Mouse (Mus musculus) gastrocnemius, adult 2 months (tissue): ENCODE data around the gene Ykt6. TPM values are rescaled to one million over a fixed set of nuclear protein-coding genes. Genes with fewer than 3 reads are reported as not detected.
A peak's percentile ranks its signal among the peaks of the same experiment; 100 is the strongest.
"Not testable (repeated sequence)": the region's sequence is repeated elsewhere in the genome, so short reads cannot be mapped to it uniquely, and the experiment has no call there.

Experiments used
- DNase-seq: peaks from one replicate; pipeline ENCODE4 v3.0.0; 2022
- H3K27ac ChIP-seq: fragments of 200-600 bp; 2 replicates; pipeline ENCODE4 v1.8.1; 2022; ENCODE audit warnings: mild to moderate bottlenecking
- H3K4me3 ChIP-seq: fragments of 200-600 bp; 2 replicates; pipeline ENCODE4 v1.8.1; 2022; ENCODE audit warnings: mild to moderate bottlenecking, moderate library complexity
- CTCF ChIP-seq: fragments of 200-600 bp; IDR thresholded peaks from 2 replicates; pipeline ENCODE4 v1.8.1; 2022; ENCODE audit warnings: antibody characterized with exemption, mild to moderate bottlenecking, moderate library complexity
- intact Hi-C: fragments of 180-260 bp; cut with DNase I; formaldehyde crosslinking; loops from one replicate; pipeline ENCODE4 v1.15.1; 2025
- total RNA-seq, 2 experiments: library from RNA; stranded (reverse); gene quantifications; 2 replicates each; pipeline ENCODE4 v1.2.3; 2021

Gene Ykt6
- total RNA-seq, 2 experiments from 2014 or later = 37.0 to 46.7 TPM

DNA sequence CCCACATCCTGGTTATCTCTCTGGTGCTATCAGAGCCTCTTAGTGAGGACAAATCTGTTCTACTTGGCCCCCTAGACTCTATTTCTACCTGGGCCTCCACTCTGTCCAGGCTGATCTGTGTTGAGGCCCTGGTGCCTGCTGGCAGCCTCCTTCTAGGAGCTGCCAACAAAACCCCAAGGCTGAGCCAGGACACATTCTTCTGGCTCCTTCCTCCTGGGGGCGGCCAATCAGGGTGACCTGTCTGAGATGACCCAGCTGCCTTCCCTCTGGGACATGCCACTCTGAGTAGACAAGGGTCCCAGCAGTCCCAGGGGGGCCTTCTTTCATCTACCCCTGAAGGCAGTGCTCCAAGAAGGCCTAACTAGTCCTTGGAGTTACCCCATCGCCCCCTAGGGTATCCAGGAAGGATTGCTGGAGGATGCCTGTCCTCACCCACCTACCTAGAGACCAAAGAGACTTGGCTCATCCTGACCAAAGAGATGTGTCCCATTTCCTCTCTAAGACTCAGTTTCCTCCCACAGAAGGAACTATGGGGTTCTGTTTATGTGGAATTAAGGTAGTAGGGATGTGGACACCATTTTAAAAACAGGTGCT is 47.6 kb downstream of the Ykt6 start:
- DNase-seq = peak; percentile 58
- intact Hi-C loops = loop anchor here (1.0 kb wide), 1 partner anchor 11 kb away; no protein-coding TSS in a partner anchor
- peak; percentile 29; the same call in 1 of the 2 replicates for TF ChIP-seq CTCF
- Histone ChIP-seq H3K4me3 (no peak overlapping the region), H3K27ac (peak overlapping the region; percentile 84)

DNA sequence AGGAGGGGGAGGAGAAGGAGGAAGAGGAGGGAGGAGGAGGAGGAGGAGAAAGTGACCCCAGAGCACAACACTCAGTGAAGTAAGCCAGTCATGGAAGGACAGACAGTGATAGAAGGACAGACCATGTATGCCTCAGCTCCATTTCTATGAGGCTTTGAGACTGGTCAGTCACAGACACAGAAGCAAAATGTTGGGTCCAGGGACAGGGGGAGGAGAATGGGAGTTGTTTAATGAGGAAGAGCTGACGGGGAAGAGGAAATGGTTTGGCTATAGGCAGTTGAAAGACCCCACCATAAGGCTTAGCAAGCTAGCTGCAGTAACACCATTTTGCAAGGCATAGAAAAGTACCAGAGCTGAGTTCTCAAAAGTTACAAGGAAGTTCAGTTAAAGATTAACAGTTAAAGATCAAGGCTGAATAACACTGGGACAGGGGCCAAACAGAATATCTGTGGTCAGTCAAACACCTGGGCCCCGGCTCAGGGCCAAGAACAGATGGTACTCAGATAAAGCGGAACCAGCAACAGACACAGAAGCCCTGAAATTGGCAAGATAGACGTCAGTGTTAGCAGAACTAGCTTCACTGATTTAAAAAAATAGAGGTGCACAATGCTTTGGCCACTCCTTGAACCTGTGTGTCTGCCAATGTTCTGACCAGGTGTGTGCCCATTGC is 50.0 kb downstream of the Ykt6 start:
- DNase-seq, H3K27ac ChIP-seq, intact Hi-C loops, H3K4me3 ChIP-seq: not testable (repeated sequence)

DNA sequence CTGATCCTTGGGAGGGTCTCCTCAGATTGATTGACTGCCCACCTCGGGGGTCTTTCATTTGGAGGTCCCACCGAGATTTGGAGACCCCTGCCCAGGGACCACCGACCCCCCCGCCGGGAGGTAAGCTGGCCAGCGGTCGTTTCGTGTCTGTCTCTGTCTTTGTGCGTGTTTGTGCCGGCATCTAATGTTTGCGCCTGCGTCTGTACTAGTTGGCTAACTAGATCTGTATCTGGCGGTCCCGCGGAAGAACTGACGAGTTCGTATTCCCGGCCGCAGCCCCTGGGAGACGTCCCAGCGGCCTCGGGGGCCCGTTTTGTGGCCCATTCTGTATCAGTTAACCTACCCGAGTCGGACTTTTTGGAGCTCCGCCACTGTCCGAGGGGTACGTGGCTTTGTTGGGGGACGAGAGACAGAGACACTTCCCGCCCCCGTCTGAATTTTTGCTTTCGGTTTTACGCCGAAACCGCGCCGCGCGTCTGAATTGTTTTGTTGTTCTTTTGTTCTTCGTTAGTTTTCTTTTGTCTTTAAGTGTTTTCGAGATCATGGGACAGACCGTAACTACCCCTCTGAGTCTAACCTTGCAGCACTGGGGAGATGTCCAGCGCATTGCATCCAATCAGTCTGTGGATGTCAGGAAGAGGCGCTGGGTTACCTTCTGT is 51.0 kb downstream of the Ykt6 start:
- intact Hi-C loops, DNase-seq: not testable (repeated sequence)
- H3K4me3 ChIP-seq = peak overlapping the region; percentile 70
- peak overlapping the region; percentile 75 for H3K27ac ChIP-seq

DNA sequence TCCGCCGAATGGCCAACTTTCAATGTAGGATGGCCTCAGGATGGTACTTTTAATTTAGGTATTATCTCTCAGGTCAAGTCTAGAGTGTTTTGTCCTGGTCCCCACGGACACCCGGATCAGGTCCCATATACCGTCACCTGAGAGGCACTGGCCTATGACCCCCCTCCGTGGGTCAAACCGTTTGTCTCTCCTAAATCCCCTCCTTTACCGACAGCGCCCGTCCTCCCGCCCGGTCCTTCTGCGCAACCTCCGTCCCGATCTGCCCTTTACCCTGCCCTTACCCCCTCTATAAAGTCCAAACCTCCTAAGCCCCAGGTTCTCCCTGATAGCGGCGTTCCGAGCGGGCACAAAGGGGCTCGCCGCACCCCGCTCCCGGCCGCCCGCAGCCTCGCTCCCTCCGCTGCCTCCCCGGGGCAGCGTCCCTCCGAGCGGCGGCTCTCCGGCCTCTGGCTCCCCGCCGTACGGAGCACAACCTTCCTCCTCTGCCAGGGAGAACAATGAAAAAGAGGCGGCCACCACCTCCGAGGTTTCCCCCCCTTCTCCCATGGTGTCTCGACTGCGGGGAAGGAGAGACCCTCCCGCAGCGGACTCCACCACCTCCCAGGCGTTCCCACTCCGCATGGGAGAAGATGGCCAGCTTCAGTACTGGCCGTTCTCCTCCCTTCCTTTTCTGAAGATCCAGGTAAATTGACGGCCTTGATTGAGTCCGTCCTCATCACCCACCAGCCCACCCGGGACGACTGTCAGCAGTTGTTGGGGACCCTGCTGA is 51.7 kb downstream of the Ykt6 start:
- intact Hi-C loops, DNase-seq: not testable (repeated sequence)
- Histone ChIP-seq H3K27ac (peak overlapping the region; percentile 75), H3K4me3 (peak overlapping the region; percentile 70)

DNA sequence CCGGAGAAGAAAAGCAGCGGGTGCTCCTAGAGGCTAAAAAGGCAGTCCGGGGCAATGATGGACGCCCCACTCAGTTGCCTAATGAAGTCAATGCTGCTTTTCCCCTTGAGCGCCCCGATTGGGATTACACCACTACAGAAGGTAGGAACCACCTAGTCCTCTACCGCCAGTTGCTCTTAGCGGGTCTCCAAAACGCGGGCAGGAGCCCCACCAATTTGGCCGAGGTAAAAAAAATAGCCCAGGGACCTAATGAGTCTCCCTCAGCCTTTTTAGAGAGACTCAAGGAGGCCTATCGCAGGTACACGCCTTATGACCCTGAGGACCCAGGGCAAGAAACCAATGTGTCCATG is 52.3 kb downstream of the Ykt6 start:
- intact Hi-C loops, DNase-seq: not testable (repeated sequence)
- Histone ChIP-seq H3K4me3 (peak overlapping the region; percentile 70), H3K27ac (peak overlapping the region; percentile 56)

DNA sequence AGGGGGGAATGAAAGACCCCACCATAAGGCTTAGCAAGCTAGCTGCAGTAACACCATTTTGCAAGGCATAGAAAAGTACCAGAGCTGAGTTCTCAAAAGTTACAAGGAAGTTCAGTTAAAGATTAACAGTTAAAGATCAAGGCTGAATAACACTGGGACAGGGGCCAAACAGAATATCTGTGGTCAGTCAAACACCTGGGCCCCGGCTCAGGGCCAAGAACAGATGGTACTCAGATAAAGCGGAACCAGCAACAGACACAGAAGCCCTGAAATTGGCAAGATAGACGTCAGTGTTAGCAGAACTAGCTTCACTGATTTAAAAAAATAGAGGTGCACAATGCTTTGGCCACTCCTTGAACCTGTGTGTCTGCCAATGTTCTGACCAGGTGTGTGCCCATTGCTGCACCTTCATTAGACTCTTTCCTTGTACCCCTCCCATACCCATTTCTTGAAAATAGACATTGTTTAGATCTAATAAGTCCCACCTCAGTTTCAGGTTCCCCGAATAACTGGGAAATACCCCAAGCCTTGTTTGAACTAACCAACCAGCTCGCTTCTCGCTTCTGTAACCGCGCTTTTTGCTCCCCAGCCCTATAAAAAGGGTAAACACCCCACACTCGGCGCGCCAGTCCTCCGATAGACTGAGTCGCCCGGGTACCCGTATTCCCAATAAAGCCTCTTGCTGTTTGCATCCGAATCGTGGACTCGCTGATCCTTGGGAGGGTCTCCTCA is 55.4 kb downstream of the Ykt6 start:
- H3K27ac ChIP-seq, H3K4me3 ChIP-seq, intact Hi-C loops, DNase-seq: not testable (repeated sequence)

DNA sequence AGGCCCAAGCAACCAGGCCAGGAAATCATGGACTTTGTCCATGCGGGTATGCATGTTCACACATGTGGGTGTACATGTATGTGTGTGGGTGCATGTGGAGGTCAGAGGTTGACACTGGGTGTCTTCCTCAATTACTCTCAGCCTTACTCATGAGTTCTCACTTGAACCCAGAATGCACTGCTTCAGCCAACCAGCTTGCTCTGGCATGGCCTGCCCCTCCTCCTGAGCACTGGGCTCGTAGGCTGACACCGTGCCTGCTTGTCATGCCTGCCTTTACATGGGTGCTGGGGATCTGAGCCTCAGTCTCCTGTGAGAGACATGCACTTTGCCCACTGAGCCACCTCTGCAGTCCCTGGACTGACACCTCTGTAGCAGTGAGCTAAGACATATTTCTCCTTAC is 56.4 kb downstream of the Ykt6 start:
- Histone ChIP-seq H3K4me3 (no peak overlapping the region), H3K27ac (no peak overlapping the region)
- no peak for TF ChIP-seq CTCF
- DNase-seq = no peak
- intact Hi-C loops = no loop called here

DNA sequence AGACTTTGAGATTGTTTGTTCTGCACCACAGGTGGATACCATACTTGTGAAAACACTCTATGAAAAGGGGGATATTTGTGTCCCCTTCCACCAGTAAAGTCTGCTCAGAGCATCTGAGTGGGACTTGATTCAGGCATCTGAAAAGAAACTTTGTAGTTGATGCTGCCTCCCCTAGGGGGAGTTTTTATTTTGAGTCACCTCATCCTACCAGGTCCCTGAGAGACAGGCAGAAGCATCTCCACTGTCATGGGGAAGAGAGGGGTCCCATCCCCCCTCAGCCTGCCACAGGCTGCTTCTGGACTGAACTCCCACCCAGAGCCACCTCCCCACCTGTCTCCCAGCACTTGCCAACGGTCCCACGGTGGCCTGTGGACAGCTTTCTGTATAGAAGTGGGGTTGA is 57.9 kb downstream of the Ykt6 start:
- Histone ChIP-seq H3K4me3 (no peak overlapping the region), H3K27ac (no peak overlapping the region; the same call in 1 of the 2 replicates)
- TF ChIP-seq CTCF = peak; percentile 25; the same call in 1 of the 2 replicates
- intact Hi-C loops = no loop called here
- no peak for DNase-seq

DNA sequence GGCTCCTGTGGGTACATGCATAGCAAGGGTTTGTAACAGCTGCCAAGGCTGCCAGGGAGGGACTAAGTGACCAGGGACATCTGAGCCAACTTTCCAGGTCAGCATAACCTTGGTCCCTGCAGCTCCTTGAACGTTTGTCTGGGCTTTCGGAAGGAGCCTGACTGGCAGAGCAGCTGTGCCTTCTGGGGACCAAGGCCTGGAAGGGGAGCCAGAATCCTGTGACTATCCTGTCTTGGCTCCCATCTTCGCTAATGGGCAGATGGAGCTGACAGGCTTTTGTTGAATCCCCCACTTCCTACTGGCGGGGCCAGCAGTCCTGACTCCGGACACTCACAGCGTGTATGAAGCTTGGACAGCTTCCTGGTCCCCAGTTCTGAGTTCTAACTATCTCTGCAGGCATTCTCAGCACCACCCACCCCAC is 59.5 kb downstream of the Ykt6 start:
- intact Hi-C loops = no loop called here
- TF ChIP-seq CTCF = no peak
- Histone ChIP-seq H3K4me3 (no peak overlapping the region), H3K27ac (peak overlapping the region; percentile 80)
- peak; percentile 74 for DNase-seq

DNA sequence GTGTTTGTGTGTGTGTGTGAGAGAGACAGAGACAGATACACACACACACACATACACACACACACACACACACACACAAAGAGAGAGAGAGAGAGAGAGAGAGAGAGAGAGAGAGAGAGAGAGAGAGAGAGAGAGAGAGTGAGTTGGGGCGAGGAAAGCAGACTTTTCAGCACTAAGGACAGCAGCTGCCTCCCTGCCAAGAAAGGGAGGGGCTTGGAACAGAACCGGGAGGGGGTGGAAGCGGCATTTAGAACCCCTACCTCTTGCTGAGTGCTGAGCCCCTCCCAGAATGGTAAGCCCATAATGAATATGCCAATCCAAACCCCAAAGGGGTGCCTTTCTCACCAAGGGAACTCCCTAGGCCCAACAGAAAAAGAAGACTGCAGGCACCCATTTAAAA is 60.9 kb downstream of the Ykt6 start:
- H3K27ac ChIP-seq = no peak overlapping the region
- TF ChIP-seq CTCF = no peak
- intact Hi-C loops = no loop called here
- peak; percentile 42 for DNase-seq
- H3K4me3 ChIP-seq = no peak overlapping the region

DNA sequence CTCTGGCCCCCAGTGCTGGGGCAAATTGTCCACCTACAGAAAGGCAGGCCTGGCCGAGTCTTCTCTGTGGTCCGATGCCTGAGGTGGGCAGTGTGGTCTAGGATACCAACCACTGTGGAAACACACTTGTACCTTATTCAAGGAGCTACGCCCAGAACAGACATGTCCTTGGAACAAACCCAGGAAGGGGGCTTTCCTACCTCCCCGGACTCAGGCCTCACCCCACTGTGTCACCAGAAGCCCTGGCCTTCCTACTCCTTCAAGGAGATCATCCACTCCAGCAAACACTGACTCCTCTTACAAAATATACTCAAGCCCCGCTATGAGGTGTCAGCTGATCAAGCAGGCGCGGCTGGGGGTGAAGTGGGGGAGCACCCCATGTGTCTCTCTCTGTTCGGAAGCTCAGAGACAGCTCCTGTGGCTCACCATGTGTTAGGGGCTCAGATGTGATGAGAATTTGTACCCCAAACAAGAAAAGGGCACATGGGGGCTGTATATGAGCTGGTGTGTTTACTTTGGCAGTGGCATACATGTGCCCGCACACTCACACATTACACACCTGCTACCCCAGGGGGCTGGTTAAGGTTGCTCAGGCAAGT is 61.4 kb downstream of the Ykt6 start:
- H3K4me3 ChIP-seq = no peak overlapping the region
- no peak overlapping the region for H3K27ac ChIP-seq
- peak; percentile 6 for DNase-seq
- TF ChIP-seq CTCF = no peak
- intact Hi-C loops = no loop called here

Other genes with a start within 250 kb of the Ykt6 start
- gene Mrps24, start 240.0 kb upstream of the Ykt6 start, total RNA-seq = 100 to 1,000 TPM in 1 of 2 experiments, 10 to 100 TPM in 1; 92.2 to 109 TPM
- 10 to 100 TPM; 42.2 to 48.9 TPM for gene Urgcp, start 193.3 kb upstream of the Ykt6 start, total RNA-seq
- gene Dbnl, start 167.2 kb upstream of the Ykt6 start, total RNA-seq = 10 to 100 TPM; 10.7 to 14.0 TPM
- gene Pgam2, start 152.0 kb upstream of the Ykt6 start, total RNA-seq = 1,000 to 10,000 TPM; 2,835 to 2,943 TPM
- 1 to 10 TPM; 1.7 to 3.1 TPM for gene Polm, start 117.7 kb upstream of the Ykt6 start, total RNA-seq
- 10 to 100 TPM; 52.8 to 72.3 TPM for gene Aebp1, start 93.7 kb upstream of the Ykt6 start, total RNA-seq
- 10 to 100 TPM; 39.7 to 48.5 TPM for gene Pold2, start 77.4 kb upstream of the Ykt6 start, total RNA-seq
- gene Myl7, start 56.9 kb upstream of the Ykt6 start, total RNA-seq = not detected
- gene Gck, start 5.6 kb upstream of the Ykt6 start, total RNA-seq = 1 to 10 TPM; 1.8 to 7.8 TPM
- gene Camk2b, start 110.7 kb downstream of the Ykt6 start, total RNA-seq = 100 to 1,000 TPM; 108 to 128 TPM
- under 1 TPM; 0.15 to 0.20 TPM for gene A730071L15Rik, start 244.3 kb downstream of the Ykt6 start, total RNA-seq
- gene Nudcd3, start 244.7 kb downstream of the Ykt6 start, total RNA-seq = 10 to 100 TPM; 64.3 to 67.9 TPM